Mouse (Mus musculus) T-helper 17 cell (primary cell): ENCODE measurements around the gene Emb.

Source experiments
- in situ Hi-C, 2 experiments: fragments of 300-600 bp; cut with MboI, MseI; formaldehyde crosslinking; loops; 1 replicate in 1 of 2; 2 replicates in 1 of 2; pipeline ENCODE4 v1.15.1; 2025; ENCODE audit warnings: high pct_unique_total_duplicates in 2 of 2

Gene Emb

GRCm38 (mm10) chr13:117311446-117312225 lies 103.3 kb downstream of the Emb start:
- in situ Hi-C loops, result no loop called here
